Mouse (Mus musculus) ES-Bruce4 (cell line): Measurements from ENCODE around the gene Myo1b.

Experiments
- CTCF ChIP-seq: IDR thresholded peaks from one replicate; pipeline ENCODE4 v1.8.1; 2011; ENCODE audit warnings: low read depth, low read length
- EP300 ChIP-seq: IDR thresholded peaks from 2 replicates; pipeline ENCODE4 v1.6.1; 2011; ENCODE audit warnings: low read depth, low read length; ENCODE audit not compliant: insufficient read depth

GRCm38 (mm10) chr1:51907821-51908220, 8.1 kb downstream of the Myo1b start:
- no peak for TF ChIP-seq CTCF
- TF ChIP-seq EP300 = no peak
